Mouse (Mus musculus) liver, embryonic 14.5 days (tissue): ENCODE measurements around the gene Klrg1.

Experiments used
- CTCF ChIP-seq: IDR thresholded peaks from 2 replicates; pipeline ENCODE4 v1.5.1; 2016; ENCODE audit warnings: antibody characterized with exemption, low read depth, control low read depth
- EP300 ChIP-seq: IDR thresholded peaks from 2 replicates; pipeline ENCODE4 v1.6.1; 2016; ENCODE audit warnings: antibody characterized with exemption, low read depth

GRCm38 (mm10) chr6:122295242-122295641 lies 12.6 kb upstream of the Klrg1 start:
- TF ChIP-seq CTCF (peak; percentile 28; the same call in 1 of the 2 replicates), EP300 (no peak)
